Mouse (Mus musculus): Measurements from ENCODE around the gene Fcgr4.
A peak's percentile ranks its signal among the peaks of the same experiment; 100 is the strongest.
"Not testable (repeated sequence)": the region's sequence is repeated elsewhere in the genome, so short reads cannot be mapped to it uniquely, and the experiment has no call there.

Gene Fcgr4

DNA sequence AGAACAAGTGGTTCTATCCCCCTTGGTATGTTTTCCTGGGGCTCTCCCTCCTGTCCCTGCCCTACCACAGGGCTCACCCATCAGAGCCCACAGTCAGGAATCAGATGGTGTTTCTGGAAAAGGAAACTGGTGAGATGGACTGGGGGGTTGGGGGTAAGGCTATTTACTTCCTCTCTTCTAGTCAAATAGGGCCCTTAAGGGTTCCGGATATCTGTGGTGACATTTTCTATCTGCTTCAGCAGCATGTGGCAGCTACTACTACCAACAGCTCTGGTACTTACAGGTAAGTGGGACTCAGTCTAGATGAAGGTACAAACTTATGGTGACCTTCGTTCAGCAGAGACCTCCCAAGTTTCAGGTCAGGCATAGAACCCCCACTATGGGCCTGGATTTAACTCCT lies at the start of gene Fcgr4:
Gene Fcgr4 (plus strand): TSS at position 184 of the 400 bp plus-strand sequence.
- DNase-seq (ENCODE audit: low spot score), result no peak

DNA sequence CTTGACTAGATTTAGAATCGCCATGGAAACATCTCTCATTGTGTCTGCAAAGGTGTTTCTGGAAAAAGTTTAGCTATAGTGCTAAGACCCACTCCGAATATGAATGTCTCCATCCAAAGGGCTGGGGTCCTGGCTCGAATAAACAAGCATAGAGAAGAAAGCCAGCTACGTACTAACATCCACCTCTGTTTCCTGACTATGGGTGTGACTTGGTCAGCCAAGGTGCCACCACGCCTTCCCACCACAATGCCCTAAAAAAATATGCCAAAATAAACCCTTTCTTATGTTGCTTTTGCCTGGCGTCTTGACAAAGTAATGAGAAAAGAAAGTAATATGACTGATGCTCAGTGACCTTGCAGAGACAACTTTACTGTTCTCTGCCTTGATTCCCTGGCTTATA lies 46.2 kb upstream of the Fcgr4 start:
- DNase-seq (ENCODE audit: low spot score), result no peak

DNA sequence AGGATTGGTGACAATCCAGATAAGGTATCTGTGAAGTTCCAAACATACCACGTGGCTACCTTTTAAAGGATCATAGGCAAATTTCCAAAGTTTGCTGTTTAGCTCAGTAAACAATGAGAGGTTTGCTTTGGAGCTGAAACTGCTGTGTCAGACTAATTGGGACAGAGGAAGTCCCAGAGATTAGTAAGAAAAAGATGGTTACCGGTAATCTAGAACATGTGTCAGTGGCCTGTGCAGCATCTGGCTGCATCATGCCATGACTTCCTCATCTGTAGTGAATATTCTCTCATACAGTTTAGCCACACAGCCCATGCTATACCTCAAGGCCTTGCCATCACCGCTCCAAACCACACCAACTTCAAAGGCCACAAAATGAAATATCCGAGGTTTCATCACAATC lies 45.8 kb upstream of the Fcgr4 start:
- DNase-seq (ENCODE audit: low spot score), result no peak

DNA sequence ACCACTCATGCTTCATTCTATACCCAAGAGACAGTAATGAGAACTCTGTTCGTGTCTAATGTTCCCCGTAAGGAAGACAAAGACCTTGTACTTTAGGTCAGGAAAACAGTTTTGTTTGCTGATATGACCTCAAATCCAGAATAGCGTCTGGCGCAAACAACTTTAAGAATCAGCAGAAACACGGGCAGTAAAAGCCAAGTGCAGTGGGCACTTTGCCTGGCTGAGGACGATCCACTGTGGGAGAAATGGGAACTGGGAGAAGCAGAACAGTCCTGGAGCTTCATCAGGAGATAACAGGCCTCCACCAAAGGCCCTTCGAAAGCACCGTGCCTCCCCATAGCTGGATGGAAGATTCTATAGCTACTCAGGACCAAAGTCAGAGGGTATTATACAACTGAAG lies 44.5 kb upstream of the Fcgr4 start:
- DNase-seq (ENCODE audit: low spot score), result no peak

DNA sequence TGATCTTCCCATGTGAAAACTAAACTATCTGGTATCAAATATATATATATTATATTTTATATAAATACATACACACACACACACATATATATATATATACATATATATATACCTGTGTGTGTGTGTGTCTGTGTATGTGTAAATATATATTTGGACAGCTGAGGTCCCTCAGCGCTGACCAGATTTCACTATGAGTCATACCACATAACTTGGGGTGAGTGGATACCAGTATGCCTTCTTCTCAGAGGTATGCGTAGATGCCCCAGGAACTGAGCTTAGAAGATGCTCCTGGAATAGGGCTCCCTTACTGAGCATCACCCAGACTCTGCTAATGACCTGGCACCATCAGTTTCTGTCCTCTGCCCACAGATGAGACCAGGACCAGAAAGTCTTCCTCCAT lies 44.0 kb upstream of the Fcgr4 start:
- DNase-seq (ENCODE audit: low spot score), result no peak

DNA sequence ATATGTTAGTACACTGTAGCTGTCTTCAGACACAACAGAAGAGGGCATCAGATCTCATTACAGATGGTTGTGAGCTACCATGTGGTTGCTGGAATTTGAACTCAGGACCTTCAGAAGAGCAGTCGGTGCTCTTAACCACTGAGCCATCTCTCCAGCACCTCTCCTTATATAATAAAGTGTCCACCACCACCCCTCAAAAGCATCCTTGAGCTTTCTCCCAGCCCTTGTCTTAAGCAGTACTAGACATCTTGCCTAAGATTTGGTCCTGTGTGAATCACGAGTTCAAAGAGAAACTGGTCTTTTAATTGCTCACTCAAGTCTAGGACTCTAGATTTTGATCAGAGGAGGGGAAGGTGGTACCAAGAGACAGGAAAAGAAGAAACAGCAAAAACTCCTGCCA lies 43.4 kb upstream of the Fcgr4 start:
- not testable (repeated sequence) for DNase-seq (ENCODE audit: low spot score)

DNA sequence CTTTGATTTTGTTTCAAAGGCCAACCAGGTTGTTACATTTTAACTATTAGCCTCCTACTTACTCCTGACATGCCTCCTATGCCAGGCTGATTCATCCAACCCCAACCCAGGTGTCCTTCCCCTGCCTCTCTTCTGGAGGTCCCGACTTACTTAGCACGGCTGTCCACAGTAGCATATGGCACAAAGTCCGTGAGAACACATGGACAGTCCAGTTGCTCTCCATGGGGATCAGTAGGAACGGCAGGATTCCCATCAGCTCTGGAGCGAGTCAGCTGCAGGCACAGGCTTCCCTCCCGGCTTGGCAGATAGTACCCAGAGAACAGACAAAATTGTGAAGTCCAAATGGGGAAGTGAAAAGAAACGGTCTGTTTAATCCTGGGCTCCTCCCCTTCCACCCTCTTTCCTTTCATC lies 43.0 kb upstream of the Fcgr4 start:
- DNase-seq (ENCODE audit: low spot score), result peak; percentile 25

DNA sequence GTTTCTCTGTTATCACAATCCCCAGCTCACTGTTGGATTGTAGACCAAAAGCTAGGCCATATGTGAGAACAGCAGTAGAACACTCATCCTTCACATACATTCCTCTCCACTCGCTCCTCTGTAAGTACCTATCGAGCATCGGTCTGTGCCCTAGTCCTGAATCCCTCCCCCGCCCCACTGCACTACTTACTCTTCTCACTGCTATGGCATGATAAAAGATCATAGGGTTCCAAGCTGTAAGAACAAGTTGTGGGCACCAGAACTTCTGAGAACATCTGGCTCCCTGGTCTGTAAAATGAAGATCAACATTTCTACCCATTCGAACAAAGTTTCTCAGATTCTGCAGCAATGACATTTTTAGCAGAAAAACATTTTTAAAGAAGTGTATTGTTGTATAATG lies 42.3 kb upstream of the Fcgr4 start, which contains the start of gene Fcgr2b:
Gene Fcgr2b (minus strand): TSS at position 101 of the 400 bp plus-strand sequence.
- DNase-seq (ENCODE audit: low spot score), result no peak

DNA sequence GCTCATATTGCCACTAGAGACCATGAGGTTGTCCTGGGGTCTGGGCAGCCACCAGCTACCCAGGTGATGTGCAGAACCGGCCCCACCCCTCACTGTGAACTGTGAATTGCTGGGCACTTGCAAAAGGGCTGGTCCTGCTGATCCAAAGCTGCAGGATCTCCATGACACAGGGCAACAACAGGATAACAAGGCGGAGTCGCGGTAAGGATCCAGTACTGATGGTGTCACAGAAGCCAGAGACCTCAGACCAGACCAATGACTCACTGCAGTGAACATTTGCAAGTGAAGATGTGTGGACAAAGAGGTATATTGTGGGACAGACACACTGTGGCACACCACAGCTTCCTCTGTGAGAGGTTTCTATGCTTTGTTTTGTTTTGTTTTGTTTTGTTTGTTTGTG lies 40.1 kb upstream of the Fcgr4 start:
- DNase-seq (ENCODE audit: low spot score), result no peak

DNA sequence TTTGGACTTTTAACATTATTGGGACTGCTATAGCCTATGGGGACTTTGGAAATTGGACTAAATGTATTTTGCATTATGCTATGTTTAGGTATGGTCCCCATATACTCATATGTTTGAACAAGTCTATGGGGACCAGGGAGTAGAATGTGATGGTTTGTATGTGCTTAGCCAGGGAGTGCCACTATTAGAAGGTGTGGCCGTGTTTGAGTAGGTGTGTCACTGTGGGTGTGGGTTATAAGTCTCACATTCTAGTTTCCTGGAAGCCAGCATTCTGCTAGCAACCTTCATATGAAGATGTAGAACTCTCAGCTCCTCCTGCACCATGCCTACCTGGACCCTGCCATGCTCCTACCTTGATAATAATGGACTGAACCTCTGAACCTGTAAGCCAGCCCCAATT lies 37.0 kb upstream of the Fcgr4 start:
- DNase-seq (ENCODE audit: low spot score), result not testable (repeated sequence)

DNA sequence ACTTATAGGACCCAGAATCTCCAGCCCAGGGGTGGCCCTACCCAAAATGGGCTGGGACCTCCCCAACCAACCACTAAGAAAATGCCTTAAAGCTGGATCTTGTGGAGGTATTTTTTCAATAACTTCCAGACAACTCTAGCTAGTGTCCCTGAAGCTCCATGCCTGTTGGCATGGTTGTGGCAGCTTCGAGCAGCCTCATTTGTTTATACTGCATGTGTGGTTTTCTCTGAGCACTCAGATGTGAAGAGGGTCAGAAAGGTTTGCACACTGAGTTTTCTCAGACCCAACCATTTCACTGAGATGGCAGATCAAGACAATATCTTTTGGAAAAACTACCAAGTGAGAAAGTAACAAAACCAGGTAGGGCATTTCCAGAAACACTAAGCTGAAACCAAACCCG lies 36.4 kb upstream of the Fcgr4 start:
- DNase-seq (ENCODE audit: low spot score), result no peak

DNA sequence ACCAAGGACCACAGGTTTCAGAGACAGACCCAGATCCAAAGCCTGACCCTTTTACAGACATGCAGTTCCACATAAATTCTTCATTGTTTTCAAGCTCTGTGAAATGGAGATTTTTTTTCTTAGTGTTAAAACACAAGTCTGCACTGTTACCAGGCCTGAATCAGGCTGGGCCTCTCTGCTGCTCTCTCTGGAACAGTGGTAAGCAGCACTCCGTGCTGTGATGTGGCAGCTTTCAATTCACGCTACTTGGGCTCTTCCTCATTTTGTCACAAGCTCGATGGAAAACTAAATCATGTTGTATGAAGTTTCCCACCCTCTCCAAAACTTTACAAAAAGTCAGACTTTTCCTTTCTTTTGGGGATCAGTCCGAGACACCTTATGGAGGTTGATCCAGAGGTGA lies 35.7 kb upstream of the Fcgr4 start:
- DNase-seq (ENCODE audit: low spot score), result no peak

DNA sequence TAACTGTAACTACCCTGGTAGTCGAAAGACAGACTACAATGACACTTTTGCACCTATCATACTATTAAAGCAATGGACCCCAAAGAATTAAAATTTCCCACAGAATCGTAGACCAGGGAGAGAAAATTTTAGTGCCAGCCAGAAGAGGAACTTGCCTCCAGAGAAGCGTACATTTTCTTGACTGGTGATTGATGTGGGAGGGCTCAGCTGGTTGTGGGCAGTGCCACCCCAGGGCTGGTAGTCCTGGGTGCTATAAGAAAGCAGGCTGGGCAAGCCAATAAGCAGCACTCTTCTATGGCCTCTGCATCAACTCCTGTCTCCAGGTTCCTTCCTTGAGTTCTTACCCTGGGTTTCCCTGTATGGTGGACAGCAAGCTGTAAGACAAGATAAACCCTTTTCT lies 33.6 kb upstream of the Fcgr4 start:
- DNase-seq (ENCODE audit: low spot score), result no peak

DNA sequence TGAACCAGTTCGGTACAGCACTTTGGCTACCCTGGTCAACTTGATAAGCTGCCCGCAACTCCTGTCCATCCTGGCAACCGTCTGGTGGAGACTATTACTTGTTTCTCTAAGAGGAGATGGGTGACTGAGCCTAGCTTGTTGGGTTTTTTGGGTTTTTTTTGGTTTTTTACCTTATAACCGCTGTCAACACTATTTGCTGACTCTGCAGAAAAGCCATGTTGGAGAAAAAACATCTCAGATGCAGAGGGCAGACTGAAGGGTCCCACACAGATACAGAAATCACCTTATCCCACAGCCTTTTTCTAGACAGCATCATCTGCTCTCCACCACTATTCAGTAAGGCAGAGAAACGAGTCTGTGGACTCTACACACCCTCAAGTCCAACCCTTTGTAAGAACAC lies 32.9 kb upstream of the Fcgr4 start:
- no peak for DNase-seq (ENCODE audit: low spot score)

DNA sequence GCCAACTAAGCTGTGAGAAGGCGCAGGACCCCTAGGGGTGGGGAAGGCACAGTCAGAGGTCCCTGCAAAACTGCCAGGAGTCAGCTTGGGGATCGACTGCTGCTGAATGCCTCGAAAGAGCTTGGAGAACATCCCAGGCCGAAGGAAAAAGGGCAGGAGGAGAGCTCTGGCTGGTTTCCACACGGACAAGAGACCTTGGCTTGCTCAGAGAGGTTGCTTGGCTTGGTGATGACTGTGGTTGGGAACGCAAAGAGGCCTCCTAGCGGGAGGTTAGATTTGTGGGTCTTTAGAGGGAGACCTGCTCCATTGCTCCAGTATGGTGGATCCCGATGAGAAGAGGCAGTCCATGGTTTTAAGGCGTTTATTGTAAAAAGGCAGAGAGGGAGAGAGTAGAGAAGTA lies 29.1 kb upstream of the Fcgr4 start:
- no peak for DNase-seq (ENCODE audit: low spot score)

DNA sequence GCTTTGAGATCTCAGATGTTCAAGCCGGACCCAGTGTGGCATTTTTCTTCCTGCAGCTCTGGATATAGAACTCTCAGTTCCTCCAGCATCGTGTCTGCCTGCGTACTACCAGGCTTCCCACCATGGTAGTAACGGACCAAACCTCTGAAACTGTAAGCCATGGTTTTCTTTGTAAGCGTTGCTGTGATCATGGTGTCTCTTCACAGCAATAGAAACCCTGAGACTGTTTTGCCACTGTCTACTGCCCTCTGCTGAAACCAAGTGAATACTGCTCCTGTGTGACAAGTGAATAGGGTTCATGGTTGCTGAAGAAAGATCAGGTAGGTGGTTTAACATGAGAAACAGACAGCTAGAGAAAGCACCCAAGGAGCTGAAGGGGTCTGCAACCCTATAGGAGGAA lies 26.2 kb upstream of the Fcgr4 start:
- DNase-seq (ENCODE audit: low spot score), result peak; percentile 42

DNA sequence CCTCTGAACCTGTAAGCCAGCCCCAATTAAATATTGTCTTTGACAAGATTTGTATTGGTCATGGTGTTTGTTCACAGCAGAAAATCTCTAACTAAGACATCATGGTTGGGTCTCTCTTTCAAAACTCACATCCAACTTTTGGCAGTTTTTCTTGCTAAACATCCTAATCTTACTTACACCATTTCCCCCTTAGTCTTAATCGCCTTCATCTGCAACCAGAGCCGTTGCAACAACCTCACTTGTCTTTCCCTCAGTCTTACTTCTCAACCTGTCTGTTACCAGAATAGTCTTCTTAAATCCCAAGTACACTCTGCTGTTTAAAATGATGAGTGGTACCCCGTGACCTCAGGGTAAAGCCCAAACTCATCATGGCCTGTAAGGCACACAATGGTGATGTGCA lies 22.7 kb upstream of the Fcgr4 start:
- DNase-seq (ENCODE audit: low spot score), result no peak

DNA sequence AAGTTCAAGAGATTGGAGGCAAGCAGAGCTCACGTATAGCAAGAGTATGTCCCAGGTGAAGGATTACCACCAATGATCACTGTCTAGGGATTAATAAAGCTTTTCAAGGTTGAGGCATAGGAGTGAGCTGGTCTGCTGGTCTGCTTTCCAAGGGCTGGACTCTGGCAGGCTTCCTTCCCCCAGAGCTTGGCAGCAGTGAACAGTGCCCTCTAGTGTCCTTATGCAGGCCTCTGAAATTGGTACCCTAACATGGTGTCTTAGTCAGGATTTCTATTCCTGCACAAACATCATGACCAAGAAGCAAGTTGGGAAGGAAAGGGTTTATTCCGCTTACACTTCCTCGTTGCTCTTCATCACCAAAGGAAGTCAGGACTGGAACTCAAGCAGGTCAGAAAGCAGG lies 22.0 kb upstream of the Fcgr4 start:
- peak; percentile 71 for DNase-seq (ENCODE audit: low spot score)

DNA sequence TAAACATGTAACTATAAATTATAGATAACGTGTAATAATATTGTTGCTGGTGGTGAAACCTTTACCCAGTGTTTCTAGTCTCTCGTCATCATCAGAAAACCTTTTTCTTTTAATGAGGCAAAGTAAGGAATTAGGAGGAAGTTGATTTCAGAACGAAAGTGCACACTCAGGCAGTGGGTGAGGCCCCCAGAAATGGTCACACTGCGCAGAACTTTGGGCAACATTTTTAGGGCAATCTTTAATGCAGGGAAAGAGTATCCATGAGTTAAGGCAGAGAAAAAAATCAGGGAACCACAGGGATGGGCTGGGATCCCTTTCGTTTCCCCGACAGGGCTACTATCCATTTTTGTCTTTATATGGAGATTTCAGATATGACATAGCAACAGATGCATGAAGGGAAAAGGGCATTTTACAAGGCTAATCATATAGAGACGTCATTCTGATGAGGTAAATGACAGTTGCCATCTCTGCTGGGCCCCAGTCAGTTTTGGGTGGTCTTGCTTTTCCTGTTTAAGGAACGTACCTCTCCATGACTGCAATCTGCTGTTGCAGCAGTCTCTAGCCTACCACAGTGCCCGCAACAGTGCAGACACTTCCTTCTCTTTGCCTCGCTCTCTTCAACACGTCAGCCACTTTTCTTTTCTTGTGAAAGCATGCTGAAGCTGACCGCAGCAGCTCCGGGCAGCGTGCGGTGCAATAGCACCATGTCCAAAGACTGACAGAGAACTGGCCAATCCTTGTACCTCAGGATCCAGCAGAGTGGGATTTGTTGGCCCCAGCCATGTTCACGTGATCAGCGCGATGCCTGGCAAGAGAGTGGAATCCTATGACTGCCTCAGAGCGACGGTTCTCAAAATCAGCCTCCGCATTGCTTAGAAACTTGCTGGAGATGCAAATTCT lies 20.7 kb upstream of the Fcgr4 start:
- peak; percentile 53 for DNase-seq (ENCODE audit: low spot score)

DNA sequence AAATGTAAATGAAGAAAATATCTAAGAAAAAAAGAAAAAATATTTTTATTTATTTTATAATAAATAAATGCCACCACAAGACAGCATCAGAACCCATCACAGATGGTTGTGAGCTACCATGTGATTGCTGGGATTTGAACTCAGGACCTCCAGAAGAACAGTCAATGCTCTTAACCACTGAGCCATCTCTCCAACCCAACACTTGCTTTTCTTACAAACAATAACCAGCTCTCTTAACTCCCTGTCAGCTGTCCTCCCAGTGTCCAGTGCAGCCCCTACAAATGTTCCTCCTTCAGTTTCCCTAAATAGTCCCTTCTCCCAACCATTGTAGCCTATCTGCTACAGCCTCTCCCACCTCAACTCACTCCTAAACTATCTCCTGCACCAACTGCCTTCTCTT lies 18.9 kb upstream of the Fcgr4 start:
- DNase-seq (ENCODE audit: low spot score), result no peak

DNA sequence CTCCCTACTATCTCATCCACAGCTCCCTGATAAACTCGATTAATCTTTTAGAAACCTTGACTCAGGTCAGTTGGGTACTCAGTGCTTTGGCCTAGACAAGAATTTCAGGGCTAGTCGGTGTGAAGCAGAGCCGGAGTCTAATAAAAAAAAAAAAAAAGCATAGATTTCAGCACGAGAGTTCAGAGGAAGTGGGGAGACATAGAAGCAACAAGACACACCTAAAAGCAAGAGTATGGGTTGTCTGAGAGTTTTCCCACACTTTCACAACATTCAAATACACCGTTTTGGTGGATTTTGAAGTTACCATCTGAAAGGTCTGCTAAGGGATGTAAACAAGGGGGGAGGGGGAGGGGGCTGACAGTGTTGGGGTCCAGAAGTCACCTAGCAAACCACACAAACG lies 13.6 kb upstream of the Fcgr4 start:
- no peak for DNase-seq (ENCODE audit: low spot score)

DNA sequence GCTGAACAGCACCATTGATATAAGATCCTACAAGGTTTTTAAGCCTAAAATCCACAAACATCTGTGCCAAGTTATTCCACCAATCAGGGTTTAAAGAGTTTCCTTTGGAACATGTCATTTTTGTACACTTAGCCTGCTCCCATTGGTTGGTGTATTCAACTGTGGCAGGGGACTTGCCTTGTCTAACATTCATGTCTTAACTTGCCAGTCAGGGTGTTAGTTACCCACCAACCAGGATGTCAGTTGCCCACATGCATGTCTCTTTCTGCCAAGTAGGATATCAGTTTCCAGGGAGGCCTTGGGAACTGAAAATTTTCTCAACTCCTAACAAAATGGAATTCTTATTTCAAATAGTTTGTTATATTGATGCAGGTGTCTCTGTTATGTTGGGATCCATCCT lies 13.1 kb upstream of the Fcgr4 start:
- DNase-seq (ENCODE audit: low spot score), result no peak

DNA sequence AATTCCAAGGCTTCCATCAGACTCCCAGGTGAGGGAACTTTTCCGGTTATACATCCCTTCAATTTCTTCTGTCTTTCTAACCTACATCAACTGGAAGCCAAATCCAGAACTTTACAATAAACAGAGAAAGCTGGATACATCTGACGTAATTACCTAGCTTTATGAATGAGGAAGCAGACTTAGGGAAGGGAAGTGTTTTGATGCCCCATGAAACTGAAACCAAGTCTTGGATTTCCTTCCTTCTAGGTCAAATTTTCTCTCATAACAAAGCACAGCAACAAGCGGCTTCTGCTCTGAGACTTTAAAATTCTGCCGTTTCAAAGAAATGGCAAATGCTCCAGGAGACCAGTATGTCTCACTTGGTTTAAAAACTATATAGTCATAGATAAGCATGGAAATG lies 12.4 kb upstream of the Fcgr4 start:
- no peak for DNase-seq (ENCODE audit: low spot score)

DNA sequence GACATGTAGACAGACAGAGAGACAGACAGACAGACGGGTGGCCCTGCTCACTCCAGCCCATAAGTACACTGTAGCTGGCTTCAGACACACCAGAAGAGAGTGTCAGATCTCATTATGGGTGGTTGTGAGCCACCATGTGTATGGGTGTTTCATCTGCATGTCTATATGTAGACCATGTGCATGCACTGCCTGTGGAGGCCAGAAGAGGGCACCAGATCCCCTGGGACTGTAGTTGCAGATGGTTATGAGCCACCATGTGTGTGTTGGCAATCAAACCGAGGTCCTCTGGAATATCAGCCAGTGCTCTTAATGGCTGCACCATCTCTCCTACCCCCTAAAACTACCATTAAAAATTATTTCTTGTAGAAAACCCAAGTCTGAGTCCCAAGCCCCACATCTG lies 11.8 kb upstream of the Fcgr4 start:
- DNase-seq (ENCODE audit: low spot score), result no peak
